Mouse (Mus musculus): ENCODE measurements around the gene Serbp1.

- TF ChIP-seq CTCF (IDR thresholded peaks at IDR 0.05; ENCODE audit: low read depth) (no peak), EP300 (optimal IDR thresholded peaks at IDR 0.05) (no peak)
Observed at GRCm38 (mm10) chr6:67337943-67338342, 100.0 kb downstream of the Serbp1 start.
